Mouse (Mus musculus) heart, adult 2 months (tissue): Measurements from ENCODE around the gene Txndc16. TPM values are rescaled to one million over a fixed set of nuclear protein-coding genes. Genes with fewer than 3 reads are reported as not detected.

ENCODE experiments used
- DNase-seq, 2 experiments: peaks; one replicate each; pipeline ENCODE4 v3.0.0; 2021
- H3K27ac ChIP-seq: fragments of 200-600 bp; 2 replicates; pipeline ENCODE4 v1.8.1; 2022
- H3K27me3 ChIP-seq: fragments of 200-500 bp; 2 replicates; pipeline ENCODE4 v1.6.1; 2012; ENCODE audit warnings: mild to moderate bottlenecking, low read length, inconsistent platforms, mixed read lengths; ENCODE audit not compliant: control insufficient read depth, insufficient read depth
- H3K36me3 ChIP-seq: fragments of 200-500 bp; 2 replicates; pipeline ENCODE4 v1.6.1; 2012; ENCODE audit warnings: low read length, inconsistent platforms; ENCODE audit not compliant: control insufficient read depth, insufficient read depth
- H3K4me1 ChIP-seq: fragments of 200-500 bp; 2 replicates; pipeline ENCODE4 v1.6.1; 2011; ENCODE audit warnings: low read length; ENCODE audit not compliant: control insufficient read depth, insufficient read depth
- H3K4me3 ChIP-seq: fragments of 200-600 bp; 2 replicates; pipeline ENCODE4 v1.8.1; 2022
- H3K79me2 ChIP-seq: fragments of 200-500 bp; replicated peaks from 2 replicates; pipeline ENCODE4 v1.6.1; 2012; ENCODE audit warnings: mild to moderate bottlenecking, inconsistent platforms, low read length, moderate library complexity, mixed read lengths; ENCODE audit not compliant: control insufficient read depth, insufficient read depth
- H3K9ac ChIP-seq: fragments of 200-500 bp; 2 replicates; pipeline ENCODE4 v1.6.1; 2012; ENCODE audit warnings: low read depth, mild to moderate bottlenecking, control low read depth, inconsistent platforms, low read length, mixed read lengths
- CTCF ChIP-seq: fragments of 200-600 bp; IDR thresholded peaks from 2 replicates; pipeline ENCODE4 v1.8.1; 2022; ENCODE audit warnings: antibody characterized with exemption, mild to moderate bottlenecking, moderate library complexity
- EP300 ChIP-seq: fragments of 200-500 bp; IDR thresholded peaks from 2 replicates; pipeline ENCODE4 v1.6.1; 2011; ENCODE audit warnings: low read depth, low read length, control low read depth; ENCODE audit not compliant: insufficient read depth
- POLR2A ChIP-seq: fragments of 200-500 bp; IDR thresholded peaks from 2 replicates; pipeline ENCODE4 v1.6.1; 2011; ENCODE audit warnings: mild to moderate bottlenecking, low read depth, low read length, control low read depth; ENCODE audit not compliant: insufficient read depth
- WGBS: fragments of 180-500 bp; shearing (Covaris S2); methylation state at CpG from one replicate; pipeline ENCODE4 v1.1.7; 2018; 5-methylcytosine and 5-hydroxymethylcytosine counted together
- intact Hi-C: fragments of 180-260 bp; cut with DNase I; formaldehyde crosslinking; loops from one replicate; pipeline ENCODE4 v1.15.1; 2025
- long read RNA-seq: library from polyadenylated mRNA; stranded (forward); transcript quantifications from one replicate; pipeline ENCODE4 v2.0.0, GENCODE M21; 2021
- polyA plus RNA-seq: library from polyadenylated mRNA; depleted of rRNA; stranded (reverse); fragments of >200 nt; gene quantifications from 2 replicates; pipeline ENCODE4 v1.2.3, GENCODE M21; 2012; rRNA removed
- total RNA-seq, 2 experiments: library from RNA; stranded (reverse); gene quantifications; 2 replicates each; pipeline ENCODE4 v1.2.3; 2021

The Txndc16 gene
- 10 to 100 TPM; 11.2 to 12.3 TPM for total RNA-seq
- 5.2 and 6.9 TPM in 2 replicates for polyA plus RNA-seq
- long read RNA-seq, full-length matches to known transcripts: 13 of 19 reads
- long read RNA-seq, partial matches to known transcripts: 1 of 19 reads
- long read RNA-seq, other reads (novel, unspliced or antisense): 5 of 19 reads

DNA sequence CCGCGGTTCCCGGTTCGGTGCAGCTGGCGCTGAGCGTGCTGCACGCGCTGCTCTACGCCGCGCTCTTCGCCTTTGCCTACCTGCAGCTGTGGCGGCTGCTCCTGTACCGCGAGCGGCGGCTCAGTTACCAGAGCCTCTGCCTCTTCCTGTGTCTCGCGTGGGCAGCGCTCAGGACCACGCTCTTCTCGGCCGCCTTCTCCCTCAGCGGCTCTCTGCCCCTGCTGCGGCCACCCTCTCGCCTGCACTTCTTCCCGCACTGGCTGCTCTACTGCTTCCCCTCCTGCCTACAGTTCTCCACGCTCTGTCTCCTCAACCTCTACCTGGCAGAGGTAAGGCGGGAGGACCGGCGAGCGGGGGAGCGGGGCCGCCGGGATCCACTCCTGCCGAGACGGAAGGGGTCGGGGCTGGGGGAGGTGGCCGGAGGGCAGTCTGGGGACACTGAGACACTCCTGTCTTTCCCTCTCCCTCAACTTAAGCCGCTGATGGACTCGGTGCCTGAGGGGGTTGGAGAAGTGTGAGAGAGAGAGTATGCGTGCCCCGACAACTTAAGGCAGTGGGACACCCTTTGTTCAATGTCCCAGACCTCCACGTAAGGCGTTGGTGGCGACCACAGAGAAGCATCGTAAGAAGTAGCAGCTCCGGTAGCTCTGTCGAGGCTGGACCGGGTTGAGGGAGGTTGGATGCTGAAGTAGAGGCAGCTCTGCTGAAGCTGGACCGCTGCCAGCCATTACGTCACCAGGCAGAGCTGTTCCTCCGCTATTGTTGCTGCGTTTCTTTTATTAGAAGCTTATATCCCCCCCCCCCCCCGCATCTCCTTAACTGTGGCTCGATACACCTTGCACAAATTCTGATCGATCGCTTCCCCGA, at the start of gene Txndc16:
Txndc16 (minus strand) TSS at position 239 of the 867 bp plus-strand sequence.
- Histone ChIP-seq H3K9ac (peak within 1 kb of the TSS; percentile 80), H3K27ac (peak within 1 kb of the TSS; percentile 71), H3K4me1 (no peaks in the 10 kb centered on the region), H3K27me3 (no peaks in the 10 kb centered on the region), H3K4me3 (peak within 1 kb of the TSS; percentile 57), H3K36me3 (no peaks in the 10 kb centered on the region), H3K79me2 (no peaks in the 10 kb centered on the region)
- peak; percentile 86 to 88 for DNase-seq
- under 1% methylated on average over 59 of the region's 59 CpGs for WGBS
- intact Hi-C loops: loop anchor here (5.0 to 10.0 kb wide), 2 partner anchors 97 to 434 kb away; partner anchors contain the start of genes Ddhd1 and Ero1l
- no peak for TF ChIP-seq CTCF
- no peak for TF ChIP-seq EP300
- no peak for TF ChIP-seq POLR2A

DNA sequence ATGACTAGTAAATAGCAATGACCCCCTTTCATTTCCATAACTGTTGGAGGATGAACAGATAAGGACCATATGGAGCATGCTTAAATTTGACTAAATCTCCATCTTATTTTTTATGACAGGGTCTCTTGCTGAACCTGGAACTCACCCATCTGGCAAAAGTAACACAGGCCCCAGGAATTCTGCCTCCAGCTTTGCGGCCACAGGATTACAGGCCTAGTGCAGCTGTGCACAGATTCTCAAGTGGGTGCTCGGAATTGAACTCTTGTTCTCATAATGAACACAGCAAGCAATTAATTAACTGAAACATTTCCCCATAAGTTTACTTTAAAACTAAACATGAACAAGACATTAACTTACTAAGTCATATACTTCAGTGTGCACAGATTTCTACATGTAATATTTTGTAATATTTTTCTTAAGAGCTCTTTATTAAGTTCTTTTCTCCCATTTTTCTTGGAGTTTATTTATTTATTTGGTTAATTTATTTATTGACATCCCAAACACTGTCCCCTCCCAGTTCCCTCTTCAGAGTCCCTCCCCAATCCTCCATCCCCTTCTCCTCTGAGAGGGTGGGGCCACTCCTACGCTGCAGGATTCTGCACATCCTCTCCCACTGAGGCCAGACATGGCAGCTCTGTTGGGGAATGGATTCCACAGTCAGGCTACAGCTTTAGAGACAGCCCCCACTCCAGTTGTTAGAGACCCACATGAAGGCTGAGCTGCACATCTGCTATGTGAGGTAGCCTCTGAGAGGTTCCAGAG, 43.9 kb upstream of the Txndc16 start:
- WGBS: 87% methylated on average over 3 of the region's 3 CpGs

DNA sequence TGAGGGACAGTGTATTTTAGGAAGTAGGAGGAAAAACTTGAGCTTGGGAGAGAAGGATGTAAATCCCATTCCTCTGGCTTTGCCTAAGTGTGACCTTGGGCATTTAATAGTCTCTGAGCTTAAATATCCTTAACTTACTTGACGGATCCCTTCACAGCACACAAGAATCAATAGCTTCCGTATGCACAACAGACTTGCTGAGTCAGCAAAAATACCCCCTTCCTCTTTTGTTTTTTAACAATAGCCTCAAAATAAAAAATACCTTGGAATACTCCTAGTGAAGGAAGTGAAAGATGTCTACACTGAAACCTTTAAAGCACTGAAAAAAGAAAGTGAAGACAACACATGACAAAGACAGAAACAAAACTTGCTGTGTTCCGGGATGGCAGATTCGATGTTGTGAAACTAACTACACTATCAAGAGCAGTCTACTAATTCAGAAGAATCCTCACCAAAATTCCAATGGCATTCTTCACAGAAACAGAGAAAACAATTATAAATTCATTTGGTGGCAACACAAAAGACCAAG, 31.5 kb upstream of the Txndc16 start:
- Histone ChIP-seq H3K4me3 (no peak overlapping the region), H3K27ac (no peak overlapping the region), H3K79me2 (no peaks in the 10 kb centered on the region), H3K4me1 (no peaks in the 10 kb centered on the region), H3K9ac (no peak overlapping the region), H3K36me3 (no peaks in the 10 kb centered on the region), H3K27me3 (no peaks in the 10 kb centered on the region)
- no peak for TF ChIP-seq CTCF
- no peak for TF ChIP-seq POLR2A
- no peak for TF ChIP-seq EP300
- WGBS: 81% methylated on average over 4 of the region's 4 CpGs
- DNase-seq: no peak
- intact Hi-C loops: no loop called here

More for the DNA sequence above, 43.9 kb upstream of the Txndc16 start:
- H3K4me1 ChIP-seq: no peaks in the 10 kb centered on the region
- H3K27me3 ChIP-seq: no peaks in the 10 kb centered on the region
- H3K4me3 ChIP-seq: no peak overlapping the region
- H3K27ac ChIP-seq: no peak overlapping the region
- H3K9ac ChIP-seq: no peak overlapping the region
- no peaks in the 10 kb centered on the region for H3K79me2 ChIP-seq
- DNase-seq: no peak
- no peaks in the 10 kb centered on the region for H3K36me3 ChIP-seq
- intact Hi-C loops: no loop called here
- TF ChIP-seq POLR2A: no peak
- no peak for TF ChIP-seq CTCF
- TF ChIP-seq EP300: no peak

DNA sequence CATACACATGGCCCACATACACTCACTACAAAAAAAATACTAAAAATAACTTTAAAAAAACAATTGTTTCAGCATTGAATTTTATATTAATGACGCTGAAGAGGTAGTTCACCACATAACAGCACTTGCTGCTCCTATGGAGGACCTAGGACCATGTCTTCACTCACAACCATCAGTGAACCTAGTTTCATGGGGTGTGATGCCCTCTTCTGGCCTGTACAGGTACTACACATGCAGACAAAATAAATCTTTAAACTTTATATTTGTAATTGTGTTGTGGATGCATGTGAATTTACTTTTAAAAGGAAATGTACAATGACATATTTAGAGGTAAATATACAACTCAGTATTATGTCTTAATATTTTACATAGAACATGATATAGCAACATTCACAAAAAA, 21.5 kb upstream of the Txndc16 start:
- no peaks in the 10 kb centered on the region for H3K4me1 ChIP-seq
- whole genome bisulfite sequencing: 50% methylated on average over 1 of the region's 1 CpGs
- no peaks in the 10 kb centered on the region for H3K79me2 ChIP-seq
- H3K4me3 ChIP-seq: no peak overlapping the region
- H3K9ac ChIP-seq: no peak overlapping the region
- intact Hi-C loops: no loop called here
- peak; percentile 72 for TF ChIP-seq CTCF
- no peak for TF ChIP-seq EP300
- H3K27me3 ChIP-seq: no peaks in the 10 kb centered on the region
- H3K27ac ChIP-seq: no peak overlapping the region
- H3K36me3 ChIP-seq: no peaks in the 10 kb centered on the region
- no peak for DNase-seq

DNA sequence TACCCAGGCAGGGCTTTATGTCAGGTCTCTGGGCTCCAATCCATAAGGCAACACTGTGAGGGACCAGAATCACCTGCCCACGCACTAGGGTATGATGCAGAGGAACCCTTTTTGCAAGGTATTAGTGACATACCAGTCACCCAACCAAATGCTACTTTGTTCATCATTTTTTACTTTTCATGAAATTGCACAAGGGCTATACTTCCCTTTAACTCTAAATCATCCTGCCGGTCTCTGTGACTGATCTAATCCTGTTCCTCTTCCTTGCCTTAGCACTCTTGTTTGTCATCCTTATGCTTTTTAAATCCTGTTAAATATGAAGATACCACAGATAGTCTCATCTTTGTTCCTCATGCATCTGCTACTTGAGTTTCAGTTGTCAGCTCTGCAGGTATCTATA, 18.9 kb upstream of the Txndc16 start:
- no peaks in the 10 kb centered on the region for H3K27me3 ChIP-seq
- no peak overlapping the region for H3K4me3 ChIP-seq
- 76% methylated on average over 2 of the region's 2 CpGs for WGBS
- TF ChIP-seq EP300 (no peak), CTCF (no peak), POLR2A (no peak)
- no peak overlapping the region for H3K9ac ChIP-seq
- H3K4me1 ChIP-seq: no peaks in the 10 kb centered on the region
- no peaks in the 10 kb centered on the region for H3K36me3 ChIP-seq
- H3K79me2 ChIP-seq: no peaks in the 10 kb centered on the region
- H3K27ac ChIP-seq: no peak overlapping the region
- no peak for DNase-seq
- intact Hi-C loops: no loop called here
